Mouse (Mus musculus) midbrain, postnatal 0 days (tissue): Measurements from ENCODE around the gene Klhdc4. TPM values are rescaled to one million over a fixed set of nuclear protein-coding genes. Genes with fewer than 3 reads are reported as not detected.

Experiments
- ATAC-seq: fragments of 200-750 bp; cut with Nextera tagmentation; 2 replicates; pipeline ENCODE4 v1.8.0; 2017; ENCODE audit warnings: moderate number of reproducible peaks, mild to moderate bottlenecking, moderate TSS enrichment, moderate library complexity; ENCODE audit not compliant: low FRiP score
- DNase-seq: peaks from one replicate; pipeline ENCODE4 v3.0.0-alpha.2; 2015; ENCODE audit warnings: low spot score
- H3K27ac ChIP-seq: fragments of 300-500 bp; sonication (generic); 2 replicates; pipeline ENCODE4 v1.5.1; 2014; ENCODE audit warnings: low read depth, mild to moderate bottlenecking, low read length, mixed read lengths
- H3K27me3 ChIP-seq: fragments of 300-500 bp; sonication (generic); 2 replicates; pipeline ENCODE4 v1.6.1; 2014; ENCODE audit warnings: low read length, control low read depth, mixed read lengths; ENCODE audit not compliant: insufficient read depth
- H3K36me3 ChIP-seq: fragments of 300-500 bp; sonication (generic); 2 replicates; pipeline ENCODE4 v1.6.1; 2014; ENCODE audit warnings: low read length, control low read depth, mixed read lengths; ENCODE audit not compliant: insufficient read depth
- H3K4me1 ChIP-seq: fragments of 300-500 bp; sonication (generic); 2 replicates; pipeline ENCODE4 v1.6.1; 2014; ENCODE audit warnings: mild to moderate bottlenecking, control low read depth, antibody characterized with exemption, low read length, mixed read lengths; ENCODE audit not compliant: insufficient read depth
- H3K4me2 ChIP-seq: fragments of 300-500 bp; sonication (generic); 2 replicates; pipeline ENCODE4 v1.6.1; 2014; ENCODE audit warnings: low read depth, mild to moderate bottlenecking, low read length, mixed read lengths; ENCODE audit not compliant: poor library complexity, severe bottlenecking
- H3K4me3 ChIP-seq: fragments of 300-500 bp; sonication (generic); 2 replicates; pipeline ENCODE4 v1.5.1; 2014; ENCODE audit warnings: low read depth, mild to moderate bottlenecking, low read length, moderate library complexity
- H3K9ac ChIP-seq: fragments of 300-500 bp; sonication (generic); replicated peaks from 2 replicates; pipeline ENCODE4 v1.6.1; 2014; ENCODE audit warnings: mild to moderate bottlenecking, low read length, moderate library complexity, mixed read lengths; ENCODE audit not compliant: poor library complexity, severe bottlenecking
- H3K9me3 ChIP-seq: fragments of 300-500 bp; sonication (generic); 2 replicates; pipeline ENCODE4 v1.6.1; 2016; ENCODE audit warnings: low read length, control low read depth
- CTCF ChIP-seq: IDR thresholded peaks from 2 replicates; pipeline ENCODE4 v1.5.1; 2016; ENCODE audit warnings: antibody characterized with exemption, mild to moderate bottlenecking
- WGBS: fragments of 180-500 bp; shearing (Covaris S2); extraction: QIAGEN DNeasy Blood & Tissue Kit; methylation state at CpG from one replicate; pipeline ENCODE4 v1.1.7; 2014; 5-methylcytosine and 5-hydroxymethylcytosine counted together
- polyA plus RNA-seq: library from polyadenylated mRNA; unstranded; fragments of >200 nt; fragmentation: Nextera tagmentation; extraction: Ambion mirVana; gene quantifications from 2 replicates; pipeline ENCODE4 v1.2.1, GENCODE M21; 2015
- total RNA-seq: library from RNA; depleted of rRNA; stranded (reverse); fragments of >200 nt; gene quantifications from 2 replicates; pipeline ENCODE4 v1.2.3, GENCODE M21; 2014

Gene Klhdc4
- total and polyA plus RNA-seq, 2 experiments from 2014 or later, result 30.7 to 38.3 TPM

- 94% methylated on average over 8 of the region's 9 CpGs for WGBS
- Histone ChIP-seq H3K4me2 (no peak overlapping the region), H3K27me3 (no peaks in the 10 kb centered on the region), H3K4me3 (no peak overlapping the region), H3K9me3 (no peaks in the 10 kb centered on the region), H3K9ac (no peak overlapping the region), H3K36me3 (peaks cover 17% of the 10 kb centered on the region; the same call in 1 of the 2 replicates), H3K27ac (no peak overlapping the region), H3K4me1 (no peaks in the 10 kb centered on the region)
- no peak for DNase-seq
- no peak for TF ChIP-seq CTCF
- ATAC-seq, result no peak
Observed at GRCm38 (mm10) chr8:121821770-121822169, 7.6 kb downstream of the Klhdc4 start.

DNA sequence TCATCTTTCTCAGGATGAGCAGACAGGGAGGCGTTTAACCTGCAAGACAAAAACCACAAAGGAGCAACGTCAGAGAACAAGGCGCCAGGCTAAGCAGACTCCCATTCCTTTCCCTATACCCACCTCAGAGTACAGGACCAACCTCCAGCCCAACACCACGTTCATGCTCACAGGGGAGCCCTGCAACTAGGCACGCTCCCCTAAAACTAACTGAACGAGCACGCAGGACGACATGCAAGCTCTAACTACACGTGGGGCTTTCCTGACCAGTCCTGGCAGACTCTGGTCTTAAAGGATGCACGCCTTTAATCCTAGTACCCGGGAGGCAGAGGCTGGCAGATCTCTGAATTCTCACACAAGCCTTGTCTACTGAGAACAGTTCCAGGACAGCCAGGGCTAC lies 8.0 kb downstream of the Klhdc4 start:
- Histone ChIP-seq H3K27ac (no peak overlapping the region), H3K4me3 (no peak overlapping the region), H3K9ac (no peak overlapping the region), H3K27me3 (no peaks in the 10 kb centered on the region), H3K36me3 (peaks cover 17% of the 10 kb centered on the region; the same call in 1 of the 2 replicates), H3K4me1 (no peaks in the 10 kb centered on the region), H3K4me2 (no peak overlapping the region), H3K9me3 (no peaks in the 10 kb centered on the region)
- no peak for ATAC-seq
- no peak for TF ChIP-seq CTCF
- 90% methylated on average over 11 of the region's 11 CpGs for WGBS
- no peak for DNase-seq

DNA sequence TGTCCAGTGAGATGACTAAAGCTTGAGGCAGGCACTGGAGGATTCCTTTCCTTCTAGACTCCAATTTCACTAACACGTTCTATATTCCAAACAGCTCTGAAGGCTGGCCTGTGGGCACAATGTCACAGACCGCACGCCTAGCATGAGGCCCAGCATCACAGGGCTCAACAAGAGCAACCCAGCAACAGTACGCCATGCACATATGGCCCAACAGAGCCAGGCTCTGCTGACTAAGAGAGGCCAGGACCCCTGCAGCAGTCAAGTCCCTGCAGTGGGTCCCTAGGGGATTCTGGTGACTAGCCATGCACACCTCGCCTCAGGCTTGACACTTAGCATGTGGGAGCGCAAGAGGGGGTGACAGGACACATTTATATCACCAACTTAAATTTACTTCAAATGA lies 8.5 kb downstream of the Klhdc4 start:
- DNase-seq (no peak), ATAC-seq (no peak)
- no peaks in the 10 kb centered on the region for H3K27me3 ChIP-seq
- H3K9me3 ChIP-seq, result no peaks in the 10 kb centered on the region
- no peaks in the 10 kb centered on the region for H3K4me1 ChIP-seq
- H3K4me3 ChIP-seq, result no peak overlapping the region
- H3K27ac ChIP-seq, result no peak overlapping the region
- H3K9ac ChIP-seq, result no peak overlapping the region
- TF ChIP-seq CTCF, result no peak
- no peak overlapping the region for H3K4me2 ChIP-seq
- H3K36me3 ChIP-seq, result peaks cover 17% of the 10 kb centered on the region; the same call in 1 of the 2 replicates
- WGBS, result 89% methylated on average over 6 of the region's 6 CpGs

GRCm38 (mm10) chr8:121818226-121818625 lies 11.1 kb downstream of the Klhdc4 start:
- Histone ChIP-seq H3K36me3 (peaks cover 28% of the 10 kb centered on the region), H3K27me3 (no peaks in the 10 kb centered on the region), H3K4me1 (no peaks in the 10 kb centered on the region), H3K27ac (no peak overlapping the region), H3K9me3 (no peaks in the 10 kb centered on the region), H3K4me2 (no peak overlapping the region), H3K4me3 (no peak overlapping the region), H3K9ac (no peak overlapping the region)
- DNase-seq (no peak), ATAC-seq (no peak)
- 84% methylated on average over 7 of the region's 7 CpGs for WGBS
- 0 out of 2 replicates have a peak, but pooled peaks have one; percentile 2 for TF ChIP-seq CTCF

- Histone ChIP-seq H3K9me3 (no peaks in the 10 kb centered on the region), H3K4me3 (no peak overlapping the region), H3K9ac (no peak overlapping the region), H3K27me3 (no peaks in the 10 kb centered on the region), H3K4me2 (no peak overlapping the region), H3K36me3 (peaks cover 29% of the 10 kb centered on the region), H3K27ac (no peak overlapping the region), H3K4me1 (no peaks in the 10 kb centered on the region)
- DNase-seq (no peak), ATAC-seq (no peak)
- 93% methylated on average over 12 of the region's 12 CpGs for WGBS
- no peak for TF ChIP-seq CTCF
Observed at GRCm38 (mm10) chr8:121811931-121812570, 17.3 kb downstream of the Klhdc4 start.

- DNase-seq, result no peak
- Histone ChIP-seq H3K27me3 (no peaks in the 10 kb centered on the region), H3K9ac (no peak overlapping the region), H3K9me3 (no peaks in the 10 kb centered on the region), H3K4me3 (no peak overlapping the region), H3K27ac (no peak overlapping the region), H3K4me2 (no peak overlapping the region), H3K36me3 (peaks cover 29% of the 10 kb centered on the region), H3K4me1 (no peaks in the 10 kb centered on the region)
- no peak for TF ChIP-seq CTCF
- 93% methylated on average over 3 of the region's 3 CpGs for WGBS
- ATAC-seq, result no peak
Observed at GRCm38 (mm10) chr8:121811502-121811901, 17.9 kb downstream of the Klhdc4 start.
